Mouse (Mus musculus) heart, embryonic 13.5 days (tissue): ENCODE data around the gene Sod1. TPM values are rescaled to one million over a fixed set of nuclear protein-coding genes. Genes with fewer than 3 reads are reported as not detected.

Experiments used
- ATAC-seq: fragments of 200-750 bp; cut with Nextera tagmentation; 2 replicates; pipeline ENCODE4 v1.8.0; 2017; ENCODE audit warnings: moderate TSS enrichment; ENCODE audit not compliant: insufficient number of reproducible peaks, low FRiP score, low TSS enrichment; ENCODE audit errors: extremely low read depth
- H3K27ac ChIP-seq: fragments of 300-500 bp; sonication (generic); replicated peaks from 2 replicates; pipeline ENCODE4 v1.5.1; 2015; ENCODE audit warnings: moderate library complexity, mild to moderate bottlenecking, inconsistent platforms
- H3K27me3 ChIP-seq: fragments of 300-500 bp; sonication (generic); replicated peaks from 2 replicates; pipeline ENCODE4 v1.6.1; 2015; ENCODE audit warnings: mild to moderate bottlenecking, inconsistent platforms
- H3K36me3 ChIP-seq: fragments of 300-500 bp; sonication (generic); 2 replicates; pipeline ENCODE4 v1.6.1; 2015; ENCODE audit warnings: mild to moderate bottlenecking, inconsistent platforms
- H3K4me1 ChIP-seq: fragments of 300-500 bp; sonication (generic); 2 replicates; pipeline ENCODE4 v1.6.1; 2015; ENCODE audit warnings: inconsistent platforms
- H3K4me2 ChIP-seq: fragments of 300-500 bp; sonication (generic); 2 replicates; pipeline ENCODE4 v1.6.1; 2015; ENCODE audit warnings: inconsistent platforms, mild to moderate bottlenecking, moderate library complexity
- H3K4me3 ChIP-seq: fragments of 300-500 bp; sonication (generic); 2 replicates; pipeline ENCODE4 v1.5.1; 2015; ENCODE audit warnings: moderate library complexity, mild to moderate bottlenecking, inconsistent platforms
- H3K9ac ChIP-seq: fragments of 300-500 bp; sonication (generic); 2 replicates; pipeline ENCODE4 v1.6.1; 2015; ENCODE audit warnings: inconsistent platforms, mild to moderate bottlenecking, moderate library complexity
- H3K9me3 ChIP-seq: fragments of 300-500 bp; sonication (generic); 2 replicates; pipeline ENCODE4 v1.6.1; 2016; ENCODE audit warnings: inconsistent platforms
- WGBS: fragments of 180-500 bp; shearing (Covaris S2); methylation state at CpG from one replicate; pipeline ENCODE4 v1.1.7; 2015; ENCODE audit warnings: mixed read lengths; 5-methylcytosine and 5-hydroxymethylcytosine counted together
- polyA plus RNA-seq: library from polyadenylated mRNA; unstranded; fragments of >200 nt; fragmentation: Nextera tagmentation; extraction: Ambion mirVana; gene quantifications from 2 replicates; pipeline ENCODE4 v1.2.1, GENCODE M21; 2015

Sod1 gene
- polyA plus RNA-seq, 1 experiment from 2014 or later, result 927 TPM

DNA sequence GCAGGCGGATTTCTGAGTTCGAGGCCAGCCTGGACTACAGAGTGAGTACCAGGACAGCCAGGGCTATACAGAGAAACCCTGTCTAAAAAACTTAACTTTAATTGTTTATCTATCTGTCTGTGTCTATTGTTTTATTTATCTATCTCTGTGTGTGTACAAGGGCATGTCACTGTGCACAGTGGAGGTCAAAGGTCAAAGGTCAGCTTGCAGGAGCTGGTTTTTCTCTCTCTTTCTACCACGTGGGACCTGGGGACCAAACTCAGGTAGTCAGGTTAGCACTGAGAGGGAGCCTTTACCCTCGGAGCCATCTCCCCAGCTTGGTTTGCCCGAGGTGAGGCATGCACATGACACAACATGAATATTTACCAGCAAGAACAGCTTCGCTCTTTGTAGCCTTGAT lies 29.3 kb upstream of the Sod1 start:
- H3K4me3 ChIP-seq, result no peak overlapping the region
- no peaks in the 10 kb centered on the region for H3K9me3 ChIP-seq
- no peaks in the 10 kb centered on the region for H3K27me3 ChIP-seq
- H3K36me3 ChIP-seq, result no peaks in the 10 kb centered on the region
- H3K4me1 ChIP-seq, result peaks cover 6% of the 10 kb centered on the region; the same call in 1 of the 2 replicates
- ATAC-seq, result no peak
- 73% methylated on average over 6 of the region's 6 CpGs for WGBS
- H3K27ac ChIP-seq, result no peak overlapping the region
- H3K9ac ChIP-seq, result no peak overlapping the region
- no peak overlapping the region for H3K4me2 ChIP-seq

DNA sequence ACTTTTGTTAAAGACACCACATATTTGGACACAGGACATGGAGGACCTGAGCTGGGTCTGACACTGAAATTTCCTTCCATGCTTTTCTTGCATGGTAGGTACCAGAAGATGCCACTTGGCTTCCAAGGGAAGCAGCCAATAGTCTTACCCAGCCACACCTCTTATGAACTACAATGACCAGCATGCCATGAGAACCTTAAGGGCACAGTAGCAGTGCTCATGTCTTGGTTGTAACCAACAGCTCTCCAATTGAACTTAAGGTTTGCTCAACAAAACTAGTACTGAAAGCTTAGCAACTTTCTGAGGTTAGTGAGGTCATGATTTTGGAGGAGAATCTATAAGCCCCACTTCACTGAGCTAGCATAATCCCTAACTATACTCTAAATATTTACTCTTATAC lies 26.8 kb upstream of the Sod1 start:
- Histone ChIP-seq H3K27ac (no peak overlapping the region), H3K4me2 (no peak overlapping the region), H3K9me3 (no peaks in the 10 kb centered on the region), H3K4me3 (no peak overlapping the region), H3K36me3 (no peaks in the 10 kb centered on the region), H3K9ac (no peak overlapping the region), H3K4me1 (peaks cover 23% of the 10 kb centered on the region), H3K27me3 (no peaks in the 10 kb centered on the region)
- ATAC-seq, result no peak

DNA sequence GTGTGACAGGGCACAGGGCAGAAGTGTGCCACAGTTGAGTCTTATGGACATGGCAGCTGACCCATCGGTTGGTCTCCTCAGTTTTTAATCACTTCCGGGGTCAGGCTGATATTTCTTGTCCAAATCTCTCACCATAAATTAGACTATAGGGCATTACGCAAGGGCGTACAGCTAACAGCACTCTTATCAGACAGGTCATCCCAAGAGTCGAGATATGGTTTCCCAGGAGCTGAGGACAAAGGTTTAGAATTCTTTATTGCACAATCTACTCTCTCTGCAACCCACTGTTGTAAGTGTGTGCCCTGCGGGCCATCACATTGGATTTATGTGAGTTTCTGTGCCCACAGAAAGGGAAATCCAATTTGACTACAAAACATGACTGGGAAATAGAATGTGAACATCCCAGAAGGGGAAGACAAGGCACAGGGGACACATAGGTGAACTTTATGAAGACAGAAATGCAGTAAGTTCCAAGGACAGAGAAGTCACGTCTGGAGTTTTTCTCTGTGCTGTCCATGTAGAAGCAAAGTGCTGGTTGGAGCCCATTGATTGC lies 23.8 kb upstream of the Sod1 start:
- peak overlapping the region; percentile 82 for H3K27ac ChIP-seq
- H3K9me3 ChIP-seq, result no peaks in the 10 kb centered on the region
- H3K4me2 ChIP-seq, result peak overlapping the region; percentile 71
- no peaks in the 10 kb centered on the region for H3K27me3 ChIP-seq
- no peak for ATAC-seq
- WGBS, result 58% methylated on average over 7 of the region's 7 CpGs
- H3K9ac ChIP-seq, result no peak overlapping the region
- H3K36me3 ChIP-seq, result no peaks in the 10 kb centered on the region
- H3K4me1 ChIP-seq, result peaks cover 30% of the 10 kb centered on the region
- H3K4me3 ChIP-seq, result peak overlapping the region; percentile 52; the same call in 1 of the 2 replicates

GRCm38 (mm10) chr16:90197337-90197973 lies 23.1 kb upstream of the Sod1 start:
- peak overlapping the region; percentile 82 for H3K27ac ChIP-seq
- peak overlapping the region; percentile 78 for H3K9ac ChIP-seq
- peak overlapping the region; percentile 71 for H3K4me2 ChIP-seq
- H3K9me3 ChIP-seq, result no peaks in the 10 kb centered on the region
- under 1% methylated on average over 22 of the region's 22 CpGs for WGBS
- H3K36me3 ChIP-seq, result no peaks in the 10 kb centered on the region
- H3K27me3 ChIP-seq, result no peaks in the 10 kb centered on the region
- peak; percentile 84 for ATAC-seq
- peaks cover 35% of the 10 kb centered on the region for H3K4me1 ChIP-seq
- H3K4me3 ChIP-seq, result peak overlapping the region; percentile 52

- no peak overlapping the region for H3K4me3 ChIP-seq
Measured at GRCm38 (mm10) chr16:90198626-90199025, 21.9 kb upstream of the Sod1 start.

GRCm38 (mm10) chr16:90199174-90199573 lies 21.4 kb upstream of the Sod1 start:
- no peak for ATAC-seq
- no peaks in the 10 kb centered on the region for H3K27me3 ChIP-seq
- no peaks in the 10 kb centered on the region for H3K9me3 ChIP-seq
- peaks cover 39% of the 10 kb centered on the region for H3K4me1 ChIP-seq
- H3K4me2 ChIP-seq, result no peak overlapping the region
- no peak overlapping the region for H3K4me3 ChIP-seq
- H3K9ac ChIP-seq, result no peak overlapping the region; the same call in 1 of the 2 replicates
- H3K27ac ChIP-seq, result no peak overlapping the region
- H3K36me3 ChIP-seq, result no peaks in the 10 kb centered on the region
- 79% methylated on average over 10 of the region's 10 CpGs for WGBS

More at GRCm38 (mm10) chr16:90198626-90199025, 21.9 kb upstream of the Sod1 start:
- WGBS, result 56% methylated on average over 6 of the region's 6 CpGs
- peak overlapping the region; percentile 82; the same call in 1 of the 2 replicates for H3K27ac ChIP-seq
- H3K4me2 ChIP-seq, result peak overlapping the region; percentile 71; the same call in 1 of the 2 replicates
- H3K27me3 ChIP-seq, result no peaks in the 10 kb centered on the region
- no peak overlapping the region for H3K9ac ChIP-seq
- H3K9me3 ChIP-seq, result no peaks in the 10 kb centered on the region
- H3K36me3 ChIP-seq, result no peaks in the 10 kb centered on the region
- peaks cover 39% of the 10 kb centered on the region for H3K4me1 ChIP-seq
- ATAC-seq, result no peak

GRCm38 (mm10) chr16:90202140-90202539 lies 18.4 kb upstream of the Sod1 start:
- Histone ChIP-seq H3K9ac (peak overlapping the region; percentile 52; the same call in 1 of the 2 replicates), H3K36me3 (no peaks in the 10 kb centered on the region), H3K4me3 (peak overlapping the region; percentile 29), H3K4me2 (peak overlapping the region; percentile 62), H3K27me3 (no peaks in the 10 kb centered on the region), H3K9me3 (no peaks in the 10 kb centered on the region), H3K27ac (no peak overlapping the region), H3K4me1 (peaks cover 32% of the 10 kb centered on the region)
- WGBS, result 40% methylated on average over 19 of the region's 19 CpGs
- no peak for ATAC-seq

DNA sequence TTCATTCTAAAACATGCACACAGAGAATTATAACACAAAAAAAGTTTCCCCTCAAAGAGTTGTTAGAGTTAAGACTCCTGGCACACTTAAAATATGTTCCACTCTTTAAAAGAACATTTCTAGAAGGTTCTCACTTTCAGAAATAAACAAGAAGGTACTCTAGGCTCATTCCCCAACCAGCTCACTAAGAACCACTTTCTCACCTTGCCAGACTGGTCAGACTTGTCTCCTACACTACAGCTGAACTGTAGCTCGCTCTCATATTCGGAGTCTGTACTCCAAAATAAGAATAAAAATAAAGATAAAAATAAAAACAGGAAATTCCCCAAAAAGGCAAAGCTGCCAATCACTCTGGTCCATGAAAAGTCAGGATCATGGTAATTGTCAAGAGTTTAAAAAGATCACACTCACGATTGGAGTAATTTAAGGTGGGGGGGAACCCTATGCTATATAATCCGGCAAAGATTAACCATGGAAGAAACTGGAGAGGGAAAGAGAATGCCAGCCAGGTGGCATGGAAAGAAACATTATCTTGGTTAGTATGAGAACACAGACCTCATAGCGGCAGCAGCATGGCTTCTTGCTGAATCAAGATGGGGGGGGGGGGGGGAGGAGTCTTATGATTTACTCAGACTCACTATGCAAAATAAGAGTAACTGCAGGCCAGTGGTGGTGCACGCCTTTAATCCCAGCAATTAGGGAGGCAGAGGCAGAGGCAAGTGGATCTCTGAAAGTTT lies 17.2 kb upstream of the Sod1 start:
- no peak for ATAC-seq
- no peak overlapping the region for H3K9ac ChIP-seq
- H3K4me3 ChIP-seq, result no peak overlapping the region
- peaks cover 19% of the 10 kb centered on the region for H3K4me1 ChIP-seq
- H3K4me2 ChIP-seq, result no peak overlapping the region
- no peaks in the 10 kb centered on the region for H3K27me3 ChIP-seq
- 72% methylated on average over 6 of the region's 6 CpGs for WGBS
- no peaks in the 10 kb centered on the region for H3K36me3 ChIP-seq
- no peaks in the 10 kb centered on the region for H3K9me3 ChIP-seq
- H3K27ac ChIP-seq, result no peak overlapping the region

DNA sequence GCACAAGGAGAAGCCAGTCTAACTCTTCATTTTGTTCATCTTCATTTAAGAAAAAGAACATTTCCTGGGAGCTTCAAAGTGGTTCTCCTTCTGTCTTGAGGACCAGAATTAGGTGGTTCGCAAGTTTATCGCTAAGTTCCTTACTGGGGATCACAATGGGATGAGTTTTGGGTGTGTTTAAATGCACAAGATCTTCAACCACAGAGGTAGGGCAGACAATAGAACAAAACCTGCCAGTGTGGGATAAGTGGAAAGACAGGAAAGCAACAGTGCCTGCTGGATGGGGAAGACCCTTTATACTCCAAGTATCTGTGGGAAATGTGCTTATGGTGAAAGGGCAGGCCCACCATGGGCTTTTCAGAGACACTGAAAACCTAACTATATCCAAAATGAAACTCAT lies 15.7 kb upstream of the Sod1 start:
- H3K9ac ChIP-seq, result no peak overlapping the region
- H3K27ac ChIP-seq, result no peak overlapping the region
- no peak overlapping the region for H3K4me3 ChIP-seq
- no peaks in the 10 kb centered on the region for H3K27me3 ChIP-seq
- 93% methylated on average over 2 of the region's 2 CpGs for WGBS
- ATAC-seq, result no peak
- H3K36me3 ChIP-seq, result no peaks in the 10 kb centered on the region
- no peaks in the 10 kb centered on the region for H3K9me3 ChIP-seq
- no peak overlapping the region for H3K4me2 ChIP-seq
- peaks cover 9% of the 10 kb centered on the region for H3K4me1 ChIP-seq

DNA sequence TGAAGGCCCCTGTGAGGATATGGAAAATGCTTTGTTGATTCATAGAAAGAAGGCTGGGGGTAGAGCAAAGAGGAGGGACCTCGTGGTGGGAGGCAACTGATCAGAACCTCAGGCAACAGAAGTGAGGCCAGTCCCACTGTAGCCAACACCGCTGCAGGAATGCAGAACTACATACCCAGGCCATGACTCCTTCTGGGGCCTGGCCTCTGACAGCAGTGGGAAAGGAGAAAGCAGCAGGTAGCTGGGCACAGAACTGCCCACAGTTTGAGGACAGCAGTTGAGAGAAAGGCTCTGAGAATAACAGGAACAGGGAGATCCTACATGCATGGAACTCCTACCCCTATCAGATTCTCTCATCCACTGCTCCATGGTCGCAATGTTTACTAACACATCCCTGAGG lies 11.6 kb upstream of the Sod1 start:
- no peaks in the 10 kb centered on the region for H3K27me3 ChIP-seq
- no peaks in the 10 kb centered on the region for H3K9me3 ChIP-seq
- no peak overlapping the region for H3K9ac ChIP-seq
- no peak overlapping the region for H3K4me2 ChIP-seq
- no peaks in the 10 kb centered on the region for H3K4me1 ChIP-seq
- no peak overlapping the region for H3K4me3 ChIP-seq
- 68% methylated on average over 3 of the region's 3 CpGs for WGBS
- H3K36me3 ChIP-seq, result no peaks in the 10 kb centered on the region
- H3K27ac ChIP-seq, result no peak overlapping the region
- no peak for ATAC-seq

GRCm38 (mm10) chr16:90210717-90211116 lies 9.8 kb upstream of the Sod1 start:
- no peaks in the 10 kb centered on the region for H3K9me3 ChIP-seq
- H3K9ac ChIP-seq, result no peak overlapping the region
- no peaks in the 10 kb centered on the region for H3K4me1 ChIP-seq
- no peak overlapping the region for H3K4me3 ChIP-seq
- WGBS, result 63% methylated on average over 10 of the region's 10 CpGs
- no peak overlapping the region for H3K27ac ChIP-seq
- no peaks in the 10 kb centered on the region for H3K36me3 ChIP-seq
- no peaks in the 10 kb centered on the region for H3K27me3 ChIP-seq
- ATAC-seq, result no peak
- no peak overlapping the region for H3K4me2 ChIP-seq
